Mouse (Mus musculus): ENCODE measurements around the gene Mfsd14a. TPM values are rescaled to one million over a fixed set of nuclear protein-coding genes. Genes with fewer than 3 reads are reported as not detected.
"Not testable (repeated sequence)": the region's sequence is repeated elsewhere in the genome, so short reads cannot be mapped to it uniquely, and the experiment has no call there.

The Mfsd14a gene
- 10 to 100 TPM; 11.6 to 12.1 TPM for total RNA-seq (2021)
- long read RNA-seq, experiment 1, transcript Mfsd14a-201 (12 exons, 2,782 nt): major isoform, 19 of 20 reads
- long read RNA-seq, experiment 1, partial matches to known transcripts: 0 of 20 reads
- long read RNA-seq, experiment 1, other reads (novel, unspliced or antisense): 1 of 20 reads
- long read RNA-seq, experiment 2, transcript Mfsd14a-201 (12 exons, 2,782 nt): major isoform, 18 of 21 reads
- long read RNA-seq, experiment 2, partial matches to known transcripts: 0 of 21 reads
- long read RNA-seq, experiment 2, other reads (novel, unspliced or antisense): 3 of 21 reads

DNA sequence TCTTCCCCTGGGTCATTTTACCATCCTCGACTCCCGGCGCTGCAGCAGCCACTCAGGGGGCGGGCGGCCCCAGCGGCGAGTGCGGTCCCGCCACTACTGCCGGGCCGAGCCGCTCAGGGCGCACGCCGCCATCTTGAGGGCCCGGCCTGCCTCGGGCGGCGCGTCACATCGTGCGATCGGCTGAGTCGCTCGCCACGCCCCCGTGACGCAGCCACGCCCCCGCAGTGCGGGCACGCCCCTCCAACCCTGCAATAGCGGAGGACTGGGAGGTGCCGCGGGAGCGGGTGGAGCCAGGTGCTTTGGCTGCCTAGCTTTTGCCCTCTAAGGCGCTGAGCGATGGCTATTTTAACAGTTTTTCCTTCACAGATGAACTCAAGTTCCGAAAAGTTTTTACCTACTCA, at the start of gene Mfsd14a:
Gene Mfsd14a, minus strand, starts transcription at position 215 of the 401 bp plus-strand sequence.
- DNase-seq: peak; percentile 99

DNA sequence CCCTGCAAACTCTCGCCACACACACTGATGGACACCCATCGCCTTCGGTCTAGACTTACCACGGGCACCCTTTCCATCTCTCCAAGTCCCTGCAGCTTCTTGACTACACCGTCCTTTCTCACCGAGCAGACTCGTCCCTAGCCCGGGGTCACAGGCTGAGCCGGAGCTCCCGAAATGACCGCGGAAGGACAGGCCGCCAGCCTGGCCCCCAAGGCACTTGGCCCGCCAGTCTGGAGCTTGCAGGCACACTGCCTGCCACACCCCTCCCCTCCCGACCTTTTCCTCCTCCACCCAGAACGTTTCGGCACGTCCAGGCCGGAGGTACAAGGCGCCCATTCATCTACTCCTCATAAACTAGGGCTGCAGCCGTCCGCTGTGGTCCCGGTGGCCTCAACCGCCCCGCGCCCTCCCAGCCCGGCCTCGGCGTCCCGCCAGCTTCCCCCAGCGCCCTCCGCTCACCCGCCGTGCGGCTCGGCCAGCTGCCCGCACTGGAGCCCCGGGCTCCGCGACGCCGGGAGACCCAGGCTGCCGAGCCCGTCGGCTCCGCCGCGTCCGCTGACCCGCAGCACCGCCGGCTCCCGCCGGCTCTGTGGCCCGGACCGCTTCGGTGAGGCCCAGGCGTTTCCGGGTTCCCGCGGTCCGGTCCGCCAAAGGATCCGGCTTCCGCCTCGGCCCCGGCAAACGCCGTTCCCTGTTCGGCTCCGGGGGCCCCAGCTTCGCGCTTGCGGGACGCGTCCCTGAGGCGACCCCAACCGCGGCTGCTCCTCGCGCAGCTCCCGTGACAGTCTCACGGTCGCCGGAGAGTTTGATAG, 49.4 kb upstream of the Mfsd14a start:
- peak; percentile 73 for DNase-seq

DNA sequence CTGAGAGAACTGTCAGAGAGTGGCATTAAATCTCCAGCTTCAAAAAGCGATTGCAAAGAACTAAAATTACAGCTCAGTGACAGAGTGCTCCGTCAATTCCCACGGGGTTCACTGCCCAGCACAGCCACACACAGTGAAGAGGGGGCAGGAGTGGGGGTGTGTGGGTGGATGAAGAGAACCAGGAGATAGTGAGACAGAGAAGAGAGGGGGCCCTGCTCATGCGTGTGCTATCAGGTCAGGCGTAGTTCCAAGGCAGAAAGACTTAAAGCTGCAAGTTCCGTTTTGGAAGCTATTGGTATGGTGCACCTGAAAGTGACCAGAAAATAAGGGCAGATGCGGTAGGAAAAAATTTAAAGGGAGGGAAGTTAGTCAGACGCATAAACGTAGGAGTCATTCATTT, 48.5 kb upstream of the Mfsd14a start:
- DNase-seq: no peak

DNA sequence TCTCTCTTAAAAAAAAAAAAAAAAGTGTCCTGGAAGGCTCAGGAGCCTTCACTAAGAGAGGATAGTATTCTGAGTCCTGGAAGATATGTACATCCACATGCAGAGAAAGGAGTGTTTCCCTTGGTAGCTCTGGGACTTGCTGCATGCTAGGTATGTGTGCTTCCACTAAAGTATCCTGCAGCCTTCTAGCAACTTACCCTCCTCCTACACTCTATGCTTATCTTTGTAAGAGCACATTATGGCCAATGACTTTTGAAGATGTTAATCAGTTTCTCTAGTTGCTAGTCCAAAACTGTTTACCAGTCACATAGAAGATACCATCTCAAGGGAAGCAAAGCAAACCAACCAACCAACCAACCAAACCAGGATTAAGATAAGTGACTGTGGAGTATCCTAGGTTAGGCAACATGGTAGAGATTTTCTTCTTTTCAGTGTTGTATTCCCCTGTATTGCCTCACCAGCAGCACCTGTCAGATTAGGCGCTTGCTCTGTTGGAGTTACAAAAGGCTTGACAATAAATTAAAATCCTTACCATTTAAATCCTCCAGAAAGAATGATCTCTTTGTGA, 43.2 kb upstream of the Mfsd14a start:
- DNase-seq: no peak

DNA sequence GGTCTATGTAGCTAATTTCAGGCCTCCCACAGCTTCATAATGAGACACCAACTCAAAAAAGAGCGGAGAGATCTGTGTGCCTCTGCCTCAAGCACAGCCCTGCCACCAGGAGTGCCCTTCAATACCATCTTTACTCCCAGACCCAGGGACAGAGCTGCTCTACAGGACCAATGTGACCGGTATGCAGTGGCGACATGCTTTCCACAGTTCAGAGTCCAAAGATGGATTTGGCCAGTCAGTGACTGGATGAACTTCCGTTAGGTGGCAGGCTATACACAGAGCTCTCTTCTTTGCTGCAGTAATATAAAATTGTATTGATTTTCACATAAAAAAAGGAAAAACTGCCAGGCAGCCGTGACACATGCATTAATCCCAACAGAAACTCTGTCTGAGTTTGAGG, 41.4 kb upstream of the Mfsd14a start:
- no peak for DNase-seq

DNA sequence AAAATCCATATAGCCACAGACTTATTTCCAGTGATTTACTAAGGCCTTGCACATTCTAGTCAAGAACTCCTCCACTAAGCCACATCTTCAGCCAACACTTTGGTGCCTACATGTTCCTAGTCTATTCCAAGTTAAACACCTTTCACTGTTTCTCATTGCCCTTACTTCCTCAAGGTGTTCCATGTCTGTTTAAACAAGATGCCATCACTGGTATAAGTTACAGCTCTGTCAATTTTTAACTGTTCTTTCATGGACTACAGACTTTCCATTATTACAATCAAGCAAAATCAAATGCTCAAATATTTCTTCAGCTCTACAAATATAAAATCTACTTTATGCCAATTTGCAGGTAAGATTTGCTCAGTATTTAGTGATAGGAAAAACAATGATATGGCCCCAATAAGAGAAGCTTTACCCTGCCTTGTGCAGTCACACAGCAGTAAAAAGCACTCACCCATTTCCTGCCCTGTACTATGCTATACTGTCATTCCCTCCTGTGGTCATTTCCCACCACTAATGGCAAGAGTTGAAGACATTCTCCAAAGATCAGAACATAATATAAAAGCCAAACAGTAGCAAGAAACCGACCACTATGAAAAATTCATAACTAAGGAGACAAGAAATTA, 40.3 kb upstream of the Mfsd14a start:
- DNase-seq: no peak

DNA sequence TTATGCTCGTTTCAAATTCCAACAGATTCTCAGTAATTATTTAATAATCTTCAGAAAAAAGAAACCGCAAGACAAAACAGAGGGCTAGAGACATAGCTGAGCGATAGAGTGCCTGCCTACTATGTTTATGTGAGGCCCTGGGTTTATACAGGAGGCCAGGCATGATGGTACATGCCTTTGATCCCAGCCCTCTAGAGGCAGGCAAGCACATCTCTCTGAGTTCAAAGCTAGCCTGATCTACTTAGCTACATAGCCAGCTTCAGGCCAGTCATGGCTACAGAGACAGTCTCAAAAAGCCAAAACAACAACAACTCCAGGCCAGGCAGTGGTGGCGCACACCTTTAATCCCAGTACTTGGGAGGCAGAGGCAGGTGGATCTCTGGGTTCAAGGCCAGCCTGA, 39.1 kb upstream of the Mfsd14a start:
- no peak for DNase-seq

DNA sequence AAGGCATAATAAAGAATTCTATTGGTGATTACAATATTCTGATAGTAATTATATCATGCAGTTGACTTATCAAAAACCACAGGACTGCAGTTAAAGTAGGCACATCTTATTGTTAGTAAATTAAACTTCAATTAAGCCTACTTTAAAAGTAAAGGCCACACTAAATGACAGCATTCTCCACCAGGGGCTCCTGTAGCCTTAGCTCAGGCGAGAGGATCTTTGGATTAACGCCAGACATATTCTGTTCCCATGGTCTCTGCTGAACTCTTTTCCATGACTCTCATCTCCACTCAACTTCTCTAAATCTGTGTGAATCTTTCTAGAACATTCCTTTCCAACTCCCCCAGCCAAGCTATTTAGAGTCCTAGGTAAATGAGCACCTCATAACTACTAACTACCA, 36.3 kb upstream of the Mfsd14a start:
- no peak for DNase-seq

DNA sequence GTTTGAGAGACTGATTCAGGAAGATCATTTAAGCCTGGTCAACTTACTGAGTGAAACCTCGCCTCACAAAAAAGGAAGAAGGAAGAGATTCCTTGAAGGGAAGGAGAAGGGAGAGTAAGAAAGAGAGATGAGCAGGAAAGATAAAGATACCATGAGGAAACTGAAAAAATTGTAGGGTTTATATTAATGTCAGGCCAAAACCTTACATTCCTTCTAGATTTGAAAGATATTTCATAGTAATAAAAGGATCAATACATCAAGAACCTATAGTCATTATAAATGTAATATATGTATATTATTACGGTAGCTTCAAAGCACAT, 33.1 kb upstream of the Mfsd14a start:
- no peak for DNase-seq

GRCm38 (mm10) chr3:116694955-116695665, 32.6 kb upstream of the Mfsd14a start:
- DNase-seq: no peak

GRCm38 (mm10) chr3:116694312-116694711, 31.8 kb upstream of the Mfsd14a start:
- DNase-seq: no peak

DNA sequence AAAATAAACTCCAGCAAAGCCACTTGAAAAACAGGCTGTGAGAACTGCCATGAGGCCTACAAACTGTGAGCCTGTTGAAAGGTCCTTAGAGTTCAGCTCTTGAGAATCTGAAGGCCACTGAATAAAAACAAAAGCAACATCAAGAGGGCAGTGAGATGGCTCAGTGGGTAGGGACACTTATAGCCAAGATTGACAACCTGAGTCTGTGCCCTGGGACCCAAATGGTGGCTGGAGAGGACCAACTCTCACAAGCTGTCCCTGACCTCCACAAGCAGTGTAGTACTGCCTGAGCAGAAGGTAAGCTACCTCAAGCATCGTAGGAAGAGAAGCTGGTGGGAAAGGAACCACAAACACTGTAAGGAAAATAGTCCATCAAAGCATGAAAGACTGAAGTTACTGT, 18.7 kb upstream of the Mfsd14a start, which contains the start of gene Gm43191:
Gene Gm43191, minus strand, starts transcription at position 101 of the 400 bp plus-strand sequence.
- no peak for DNase-seq

GRCm38 (mm10) chr3:116664281-116664680, 1.8 kb upstream of the Mfsd14a start:
- not testable (repeated sequence) for DNase-seq

DNA sequence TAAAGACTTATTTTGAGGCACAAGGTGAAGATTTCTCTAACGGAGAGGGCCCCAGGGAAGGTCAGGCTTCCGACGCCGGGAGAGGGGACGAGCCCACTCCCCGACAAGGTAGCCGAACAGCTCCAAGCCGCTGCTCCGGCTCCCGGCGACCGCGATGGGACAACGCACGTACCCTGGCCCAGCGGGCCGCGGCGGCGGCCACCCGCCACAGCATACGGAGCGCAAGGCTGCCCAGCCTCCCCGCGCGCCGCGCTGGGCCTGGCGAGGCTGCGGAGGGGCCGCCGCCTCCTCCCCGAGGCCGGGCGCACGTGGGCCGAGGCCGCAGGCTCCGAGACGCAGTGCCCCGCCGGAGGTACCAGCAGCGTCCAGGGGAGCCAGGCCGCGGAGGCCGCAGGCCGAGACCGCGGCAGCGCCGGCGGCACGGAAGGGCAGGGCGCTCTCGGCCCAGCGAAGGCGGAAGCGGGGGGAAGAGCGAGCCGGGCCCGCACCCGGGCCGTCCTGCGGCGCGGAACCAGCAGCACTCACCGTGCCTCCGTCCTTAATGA, 535 bp downstream of the Mfsd14a start:
- no peak for DNase-seq

DNA sequence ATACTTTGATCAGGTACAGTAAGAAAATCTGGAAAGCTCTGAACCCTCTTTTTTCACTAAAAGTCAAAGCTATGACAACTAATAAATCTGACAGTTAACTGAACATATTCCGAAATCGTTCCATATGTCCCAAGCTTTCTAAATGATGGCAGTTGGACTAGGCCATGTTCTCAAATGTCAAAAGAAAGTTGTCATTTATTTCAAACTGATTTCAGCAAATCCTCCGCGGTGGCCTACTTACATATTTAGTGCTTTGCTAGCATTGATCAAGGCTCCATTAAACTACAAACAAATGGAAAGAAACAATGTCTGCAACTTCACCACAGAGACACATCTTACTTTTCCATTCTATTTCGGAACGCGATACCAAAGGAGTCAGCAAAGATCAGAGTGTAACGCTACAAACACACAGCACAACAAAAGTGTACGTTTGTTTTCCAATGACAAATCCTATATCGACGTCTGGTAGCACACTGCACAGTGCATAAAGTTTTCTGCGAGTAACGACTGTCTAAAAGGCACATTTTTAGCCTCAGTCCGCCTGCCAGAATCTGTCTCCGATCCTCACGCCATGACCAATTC, 1.1 kb downstream of the Mfsd14a start:
- DNase-seq: no peak

GRCm38 (mm10) chr3:116659856-116660430, 2.5 kb downstream of the Mfsd14a start:
- no peak for DNase-seq

GRCm38 (mm10) chr3:116658928-116659565, 3.4 kb downstream of the Mfsd14a start:
- DNase-seq: no peak

- no peak for DNase-seq
Observed at GRCm38 (mm10) chr3:116656184-116656965, 6.1 kb downstream of the Mfsd14a start.

GRCm38 (mm10) chr3:116654051-116654450, 8.4 kb downstream of the Mfsd14a start:
- not testable (repeated sequence) for DNase-seq
